Mouse (Mus musculus) liver, embryonic 14.5 days (tissue): ENCODE results near the gene Tmem121. TPM values are rescaled to one million over a fixed set of nuclear protein-coding genes. Genes with fewer than 3 reads are reported as not detected.

ENCODE experiments used
- ATAC-seq: fragments of 200-750 bp; cut with Nextera tagmentation; 2 replicates; pipeline ENCODE4 v1.8.0; 2017; ENCODE audit warnings: moderate number of reproducible peaks, mild to moderate bottlenecking, moderate library complexity; ENCODE audit not compliant: insufficient read depth
- DNase-seq, 3 experiments: peaks; one replicate each; pipeline ENCODE4 v3.0.0-alpha.2; 2012 to 2013; ENCODE audit warnings: low read depth in 3 of 3, low spot score in 3 of 3
- H3K27ac ChIP-seq: fragments of 300-500 bp; sonication (generic); 2 replicates; pipeline ENCODE4 v1.5.1; 2014; ENCODE audit warnings: moderate library complexity, mild to moderate bottlenecking, control low read depth, inconsistent platforms
- H3K27me3 ChIP-seq: fragments of 300-500 bp; sonication (generic); 2 replicates; pipeline ENCODE4 v1.6.1; 2014; ENCODE audit warnings: mild to moderate bottlenecking, low read length, moderate library complexity; ENCODE audit not compliant: control insufficient read depth, insufficient read depth
- H3K36me3 ChIP-seq: fragments of 300-500 bp; sonication (generic); replicated peaks from 2 replicates; pipeline ENCODE4 v1.6.1; 2014; ENCODE audit warnings: low read depth; ENCODE audit not compliant: control insufficient read depth, insufficient read depth
- H3K4me1 ChIP-seq, 2 experiments: fragments of 200-500 bp in 1 of 2; fragments of 300-500 bp in 1 of 2; sonication (generic) in 1 of 2; replicated peaks; 2 replicates each; pipeline ENCODE4 v1.6.1; 2012 to 2014; ENCODE audit warnings: antibody characterized with exemption in 1 of 2, inconsistent platforms in 1 of 2, low read length in 1 of 2; ENCODE audit not compliant: control insufficient read depth in 2 of 2, insufficient read depth in 2 of 2
- H3K4me2 ChIP-seq: fragments of 300-500 bp; sonication (generic); 2 replicates; pipeline ENCODE4 v1.6.1; 2014; ENCODE audit warnings: low read depth, mild to moderate bottlenecking, control low read depth, moderate library complexity
- H3K4me3 ChIP-seq, 2 experiments: fragments of 200-500 bp in 1 of 2; fragments of 300-500 bp in 1 of 2; sonication (generic) in 1 of 2; 2 replicates each; pipeline ENCODE4 v1.5.1; 2012 to 2014; ENCODE audit warnings: low read depth in 2 of 2, low read length in 2 of 2, mild to moderate bottlenecking in 2 of 2, control low read depth in 1 of 2, inconsistent platforms in 1 of 2, moderate library complexity in 1 of 2; ENCODE audit not compliant: insufficient read depth in 1 of 2
- H3K9ac ChIP-seq: fragments of 300-500 bp; sonication (generic); replicated peaks from 2 replicates; pipeline ENCODE4 v1.6.1; 2014; ENCODE audit warnings: mild to moderate bottlenecking, control low read depth, moderate library complexity
- H3K9me3 ChIP-seq: fragments of 300-500 bp; sonication (generic); 2 replicates; pipeline ENCODE4 v1.6.1; 2016; ENCODE audit warnings: low read length, mixed read lengths; ENCODE audit not compliant: control insufficient read depth
- CTCF ChIP-seq: IDR thresholded peaks from 2 replicates; pipeline ENCODE4 v1.5.1; 2016; ENCODE audit warnings: antibody characterized with exemption, low read depth, control low read depth
- EP300 ChIP-seq: IDR thresholded peaks from 2 replicates; pipeline ENCODE4 v1.6.1; 2016; ENCODE audit warnings: antibody characterized with exemption, low read depth
- WGBS: fragments of 180-500 bp; shearing (Covaris S2); extraction: QIAGEN DNeasy Blood & Tissue Kit; methylation state at CpG from one replicate; pipeline ENCODE4 v1.1.7; 2014; ENCODE audit not compliant: insufficient replicate concordance; 5-methylcytosine and 5-hydroxymethylcytosine counted together
- polyA plus RNA-seq, 2 experiments: library from polyadenylated mRNA; depleted of rRNA in 1 of 2; stranded (reverse) in 1 of 2; unstranded in 1 of 2; fragments of >200 nt; fragmentation: Nextera tagmentation in 1 of 2; extraction: Ambion mirVana in 1 of 2; gene quantifications; 2 replicates each; pipeline versions ENCODE4 v1.2.1 to v1.2.3; 2012 to 2014

Tmem121 gene
- polyA plus RNA-seq, 2 experiments: 0.11 to 0.29 TPM

DNA sequence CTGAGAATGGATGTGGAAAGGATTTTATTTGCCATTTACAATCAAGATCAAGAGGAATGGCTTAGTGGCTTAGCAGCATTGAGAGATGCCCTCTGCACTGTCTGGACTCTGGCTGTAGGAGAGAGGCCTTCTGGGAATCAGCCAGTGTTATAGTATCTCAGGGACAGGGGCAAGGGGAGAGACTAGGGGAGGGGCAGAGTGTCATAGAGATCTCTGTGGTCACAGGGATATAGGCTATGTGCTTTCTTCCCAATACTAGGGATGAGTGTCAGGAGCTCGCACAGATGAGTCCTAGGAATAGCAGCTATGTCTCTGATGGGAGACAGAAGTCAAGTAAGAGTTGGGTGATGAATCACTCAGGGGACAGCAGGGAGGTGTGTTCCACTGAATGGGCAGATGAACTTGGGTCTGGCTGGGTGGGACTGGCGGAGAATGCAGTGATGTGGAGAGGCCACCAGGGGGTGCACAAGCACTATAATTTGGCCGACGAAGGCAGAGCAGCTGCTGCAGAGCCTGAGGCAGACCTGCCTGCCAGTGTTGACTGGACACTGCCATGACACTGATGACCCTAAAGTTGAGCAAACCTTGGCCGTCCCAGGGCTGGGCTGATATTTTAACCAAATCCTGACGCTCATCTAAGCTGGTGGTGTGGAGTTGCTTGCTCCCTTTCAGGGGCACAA, 30.1 kb downstream of the Tmem121 start:
- H3K9ac ChIP-seq: no peak overlapping the region
- no peak overlapping the region for H3K4me2 ChIP-seq
- H3K4me3 ChIP-seq: no peak overlapping the region
- no peak overlapping the region for H3K27ac ChIP-seq
- peak; percentile 91 for TF ChIP-seq CTCF
- TF ChIP-seq EP300: no peak
- H3K27me3 ChIP-seq: no peaks in the 10 kb centered on the region
- no peak for DNase-seq
- 10% methylated on average over 6 of the region's 6 CpGs for WGBS
- no peaks in the 10 kb centered on the region for H3K9me3 ChIP-seq
- no peaks in the 10 kb centered on the region for H3K36me3 ChIP-seq
- 0 out of 2 replicates have a peak, but pooled peaks have one; percentile 10 for ATAC-seq
- no peaks in the 10 kb centered on the region for H3K4me1 ChIP-seq

DNA sequence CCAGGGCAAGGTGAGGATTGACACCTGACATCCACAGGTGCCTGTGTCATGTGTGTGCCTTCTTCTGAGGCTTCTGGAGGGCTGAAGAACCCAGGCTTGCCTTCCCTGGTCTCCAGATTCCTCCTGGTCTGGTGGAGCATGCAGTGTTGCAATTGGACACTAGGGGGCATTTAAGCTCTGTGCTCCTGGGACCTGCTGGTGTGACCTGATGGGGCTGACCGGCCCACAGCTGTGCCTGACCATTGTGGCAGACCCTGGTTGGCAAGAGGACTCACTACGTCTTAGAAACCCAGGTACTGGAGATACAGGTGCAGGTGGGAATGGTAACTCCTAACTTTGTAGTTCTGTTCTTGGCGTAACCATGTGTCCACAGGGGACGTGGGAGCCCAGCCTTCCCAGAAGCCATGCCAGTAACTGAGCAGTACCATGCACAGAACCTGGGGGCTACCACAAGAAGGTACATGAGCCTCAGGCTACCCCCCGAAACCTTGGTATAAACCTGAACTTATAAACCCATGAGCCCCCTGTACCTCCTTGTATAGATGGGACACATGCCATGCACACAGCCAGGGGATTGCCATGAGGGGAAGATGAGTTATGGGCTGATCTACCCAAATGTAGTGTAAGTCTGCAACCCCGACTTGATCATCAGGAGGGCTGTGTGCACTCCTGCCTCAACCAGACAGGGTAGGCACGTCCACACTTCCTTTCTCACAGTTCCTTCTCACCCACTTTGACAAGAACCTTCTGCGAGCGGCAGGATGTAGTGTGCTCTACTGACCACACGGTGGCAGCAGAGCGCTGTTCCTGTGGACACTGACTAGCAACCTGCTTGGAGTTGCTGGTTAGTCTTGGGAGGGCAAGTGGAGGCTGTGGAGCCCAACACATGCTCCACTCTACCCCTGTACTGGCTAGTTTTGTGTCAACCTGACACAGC, 31.8 kb downstream of the Tmem121 start:
- H3K9me3 ChIP-seq: no peaks in the 10 kb centered on the region
- H3K4me1 ChIP-seq: no peaks in the 10 kb centered on the region
- ATAC-seq (no peak; the same call in 1 of the 2 replicates), DNase-seq (peak in 1 of 3 experiments; percentile 66)
- H3K27me3 ChIP-seq: no peaks in the 10 kb centered on the region
- WGBS: 18% methylated on average over 11 of the region's 11 CpGs
- H3K4me2 ChIP-seq: no peak overlapping the region
- no peaks in the 10 kb centered on the region for H3K36me3 ChIP-seq
- no peak overlapping the region for H3K27ac ChIP-seq
- no peak overlapping the region for H3K4me3 ChIP-seq
- TF ChIP-seq CTCF (peak; percentile 98), EP300 (no peak)
- no peak overlapping the region for H3K9ac ChIP-seq

DNA sequence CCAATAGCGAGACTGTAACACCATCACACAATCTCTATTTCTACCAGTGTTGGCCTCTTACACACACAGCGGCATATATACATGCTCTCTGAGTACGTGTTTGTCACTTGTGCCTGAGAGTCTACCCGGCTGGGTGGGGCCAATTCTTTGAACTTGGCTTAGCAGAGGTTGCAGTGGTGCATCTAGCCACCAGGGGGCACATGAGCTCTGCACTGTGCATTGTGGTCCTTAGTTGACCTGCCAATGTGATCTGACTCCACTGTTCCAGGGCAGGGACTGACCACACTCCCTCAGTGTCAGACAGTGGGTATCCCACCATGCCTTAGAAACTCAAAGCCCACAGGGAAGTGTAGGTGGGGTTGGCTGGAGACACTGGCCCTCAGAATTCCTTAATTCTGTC, 34.1 kb downstream of the Tmem121 start:
- Histone ChIP-seq H3K4me3 (no peak overlapping the region), H3K9ac (no peak overlapping the region), H3K4me2 (no peak overlapping the region), H3K9me3 (no peaks in the 10 kb centered on the region), H3K4me1 (no peaks in the 10 kb centered on the region), H3K36me3 (no peaks in the 10 kb centered on the region), H3K27me3 (no peaks in the 10 kb centered on the region), H3K27ac (no peak overlapping the region)
- DNase-seq: peak in 1 of 3 experiments; percentile 47
- TF ChIP-seq CTCF (peak; percentile 94), EP300 (no peak)
- 27% methylated on average over 4 of the region's 4 CpGs for WGBS
- ATAC-seq: peak; percentile 19; the same call in 1 of the 2 replicates

DNA sequence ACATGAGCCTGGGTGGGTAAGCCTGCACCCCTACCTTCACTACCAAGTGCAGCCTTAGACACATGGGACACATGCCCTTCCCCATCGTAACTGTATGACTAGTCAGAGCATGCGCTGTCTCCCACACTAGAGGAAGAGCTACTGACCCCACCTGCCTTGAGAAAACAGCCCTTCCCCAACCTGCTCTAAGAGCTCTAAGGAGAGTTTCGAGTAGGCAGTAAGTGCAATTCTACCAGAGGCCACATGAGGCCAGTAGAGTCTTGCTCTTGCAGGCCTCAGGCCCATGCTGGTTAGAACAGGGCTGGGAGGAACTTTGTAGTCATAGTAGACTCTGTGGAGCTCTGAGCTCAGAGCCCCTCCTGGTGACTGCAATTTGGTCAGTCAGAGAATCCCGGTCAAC, 34.7 kb downstream of the Tmem121 start:
- peak; percentile 38 for ATAC-seq

DNA sequence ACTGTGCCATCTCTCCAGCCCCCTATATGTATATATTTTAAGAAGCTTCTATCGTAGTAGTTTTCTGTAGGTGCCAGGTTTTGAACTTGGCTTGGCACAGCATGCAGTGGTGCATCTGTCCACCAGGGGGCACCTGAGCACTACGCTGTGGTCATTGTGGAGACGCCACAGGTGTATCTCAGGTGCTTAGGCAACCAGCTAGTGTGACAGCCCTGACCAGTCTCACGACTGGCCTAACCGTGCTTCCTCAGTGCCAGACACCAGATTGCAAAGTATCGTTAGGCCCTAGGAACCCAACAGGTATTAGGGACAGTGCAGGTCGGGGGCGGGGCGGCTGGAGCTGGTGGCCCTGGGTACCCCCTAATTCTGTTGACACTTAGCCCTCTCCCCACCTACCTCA, 35.6 kb downstream of the Tmem121 start:
- Histone ChIP-seq H3K27me3 (no peaks in the 10 kb centered on the region), H3K4me3 (no peak overlapping the region), H3K4me2 (no peak overlapping the region), H3K4me1 (no peaks in the 10 kb centered on the region), H3K9me3 (no peaks in the 10 kb centered on the region), H3K27ac (no peak overlapping the region), H3K36me3 (no peaks in the 10 kb centered on the region), H3K9ac (no peak overlapping the region)
- DNase-seq: no peak
- WGBS: 67% methylated on average over 9 of the region's 9 CpGs
- ATAC-seq: no peak
- peak; percentile 89 for TF ChIP-seq CTCF
- TF ChIP-seq EP300: no peak

More for the DNA sequence above, 34.7 kb downstream of the Tmem121 start:
- Histone ChIP-seq H3K9ac (no peak overlapping the region), H3K27ac (no peak overlapping the region), H3K9me3 (no peaks in the 10 kb centered on the region), H3K4me3 (no peak overlapping the region), H3K4me2 (no peak overlapping the region), H3K4me1 (no peaks in the 10 kb centered on the region), H3K36me3 (no peaks in the 10 kb centered on the region), H3K27me3 (no peaks in the 10 kb centered on the region)
- TF ChIP-seq CTCF (peak; percentile 77), EP300 (no peak)
- DNase-seq: peak; percentile 41 to 50 (median 45)
- WGBS: 23% methylated on average over 4 of the region's 4 CpGs
